Mouse (Mus musculus) monocyte, adult 5-6 weeks (primary cell): ENCODE results near the gene Efhc1. TPM values are rescaled to one million over a fixed set of nuclear protein-coding genes. Genes with fewer than 3 reads are reported as not detected.
"Not testable (repeated sequence)": the region's sequence is repeated elsewhere in the genome, so short reads cannot be mapped to it uniquely, and the experiment has no call there.

ENCODE experiments used
- ATAC-seq: fragments of 153-309, 156-312 bp; replicated peaks from 2 replicates; pipeline ENCODE4 v1.8.0; 2017; ENCODE audit warnings: mild to moderate bottlenecking; ENCODE audit not compliant: low TSS enrichment, insufficient number of reproducible peaks, severe bottlenecking, poor library complexity, low FRiP score
- total RNA-seq: library from RNA; stranded (forward); fragments of 200-1000, 200-491, 200-594 nt; gene quantifications from 3 replicates; pipeline ENCODE4 v1.2.3, GENCODE M21; 2017

Efhc1 gene
- total RNA-seq: 0.39 TPM in 1 of 3 replicates, not detected in the others

GRCm38 (mm10) chr1:20951300-20951763, at the start of gene Efhc1:
Efhc1 (plus strand) TSS chr1:20951626.
- peak; percentile 86 for ATAC-seq

GRCm38 (mm10) chr1:20905501-20906127, 45.8 kb upstream of the Efhc1 start:
- ATAC-seq: no peak

GRCm38 (mm10) chr1:20906128-20906515, 45.3 kb upstream of the Efhc1 start:
- ATAC-seq: no peak

- ATAC-seq: no peak
Measured at GRCm38 (mm10) chr1:20908541-20908940, 42.9 kb upstream of the Efhc1 start.

DNA sequence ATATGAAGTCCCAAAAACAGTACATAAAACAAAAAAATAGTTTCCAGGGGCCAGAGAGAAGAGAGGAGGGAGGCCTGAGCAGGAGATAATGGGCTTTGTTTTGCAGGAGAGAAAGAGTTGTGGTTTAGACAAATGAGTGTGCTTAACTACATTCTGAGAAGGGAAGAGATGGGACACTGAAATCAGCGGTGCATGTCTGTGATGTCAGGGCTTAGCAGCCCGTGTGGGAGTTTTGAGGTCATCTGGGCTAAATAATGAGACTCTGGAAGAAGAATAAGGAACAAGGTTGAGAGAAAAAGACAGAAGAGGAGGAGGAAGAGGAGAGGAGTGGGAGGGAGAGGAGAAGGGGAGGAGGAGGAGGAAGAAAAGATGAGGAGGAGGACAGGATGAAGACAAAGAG, 39.3 kb upstream of the Efhc1 start:
- ATAC-seq: no peak

DNA sequence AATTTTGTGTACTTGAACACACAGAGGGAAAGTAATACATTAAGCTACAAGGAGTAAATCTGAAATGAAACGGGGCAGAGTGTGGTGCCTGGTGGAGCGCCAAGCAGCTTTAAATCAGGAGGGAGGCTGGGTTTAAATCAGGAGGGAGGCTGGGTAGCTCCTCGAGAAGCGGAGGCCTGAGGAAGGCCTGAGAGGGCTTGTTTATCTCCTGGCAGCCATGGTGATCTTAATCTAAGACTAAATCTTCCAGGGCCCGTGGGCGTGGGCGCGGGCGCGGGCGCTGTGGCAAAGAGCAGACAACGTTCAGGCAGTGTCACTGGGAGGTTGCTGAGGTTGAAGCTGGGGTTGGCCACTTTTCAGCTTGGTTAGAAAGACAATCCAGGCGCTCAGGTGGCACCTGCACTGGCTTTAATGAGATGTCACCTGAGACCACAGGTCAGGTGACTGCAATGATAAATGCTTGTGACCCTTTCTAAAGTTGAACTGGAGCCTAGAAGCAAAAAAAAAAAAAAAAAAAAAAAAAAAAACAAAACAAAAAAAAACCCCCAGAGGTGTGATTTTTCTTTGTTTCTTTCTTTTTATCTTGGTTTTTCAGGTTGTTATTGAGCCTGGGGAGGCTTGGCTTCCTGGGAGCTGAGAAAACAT, 38.8 kb upstream of the Efhc1 start:
- no peak for ATAC-seq

- no peak for ATAC-seq
Measured at GRCm38 (mm10) chr1:20914769-20915168, 36.7 kb upstream of the Efhc1 start.

- no peak for ATAC-seq
Measured at GRCm38 (mm10) chr1:20915608-20916007, 35.8 kb upstream of the Efhc1 start.

DNA sequence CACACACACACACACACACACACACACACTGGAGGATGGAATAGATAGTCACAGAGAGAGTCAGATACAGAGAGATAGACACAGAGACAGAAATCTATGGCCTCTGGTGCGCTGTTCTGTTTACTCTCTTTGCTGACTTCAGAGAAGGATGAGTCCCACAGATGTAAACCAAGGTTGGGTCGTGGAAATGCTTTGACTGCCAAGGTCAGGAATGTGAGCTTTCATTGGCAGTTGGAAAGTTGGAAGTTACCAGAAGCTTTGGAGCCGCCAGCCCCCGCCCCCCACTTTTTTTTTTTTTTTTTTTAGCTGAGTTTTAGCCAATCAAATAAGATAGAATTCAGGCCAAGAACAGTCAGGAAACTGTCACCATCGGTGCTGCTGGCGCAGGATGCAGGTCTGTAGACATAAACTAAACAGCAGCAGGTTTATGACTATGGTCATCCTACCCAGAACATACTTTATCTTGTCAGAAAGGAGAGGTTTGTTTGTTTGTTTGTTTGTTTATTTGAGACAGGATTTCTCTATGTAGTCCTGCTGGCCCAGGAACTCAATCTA, 33.9 kb upstream of the Efhc1 start:
- no peak for ATAC-seq

- no peak for ATAC-seq
Measured at GRCm38 (mm10) chr1:20919728-20920127, 31.7 kb upstream of the Efhc1 start.

DNA sequence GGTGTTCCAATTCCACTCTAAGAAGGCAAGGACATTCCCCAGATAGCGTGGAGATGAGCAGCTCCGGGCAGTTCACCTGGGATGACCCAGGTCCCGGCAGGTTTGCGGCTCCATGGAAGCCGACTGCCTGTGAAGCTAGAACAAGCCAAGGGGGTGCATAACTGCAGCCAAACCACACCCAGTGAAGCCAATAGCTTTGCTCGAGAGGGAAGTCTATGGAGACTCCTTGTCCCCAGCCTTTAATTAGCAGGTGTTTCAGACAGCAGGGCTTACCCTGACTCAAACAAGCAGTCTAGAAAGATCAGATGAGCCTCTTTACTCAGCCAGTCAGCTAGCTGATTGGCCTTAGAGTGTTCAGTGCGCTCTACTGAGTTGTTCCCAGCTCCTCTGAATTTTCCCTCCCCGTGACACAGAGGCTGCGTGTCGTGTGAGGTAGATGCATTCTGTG, 30.3 kb upstream of the Efhc1 start:
- no peak for ATAC-seq

DNA sequence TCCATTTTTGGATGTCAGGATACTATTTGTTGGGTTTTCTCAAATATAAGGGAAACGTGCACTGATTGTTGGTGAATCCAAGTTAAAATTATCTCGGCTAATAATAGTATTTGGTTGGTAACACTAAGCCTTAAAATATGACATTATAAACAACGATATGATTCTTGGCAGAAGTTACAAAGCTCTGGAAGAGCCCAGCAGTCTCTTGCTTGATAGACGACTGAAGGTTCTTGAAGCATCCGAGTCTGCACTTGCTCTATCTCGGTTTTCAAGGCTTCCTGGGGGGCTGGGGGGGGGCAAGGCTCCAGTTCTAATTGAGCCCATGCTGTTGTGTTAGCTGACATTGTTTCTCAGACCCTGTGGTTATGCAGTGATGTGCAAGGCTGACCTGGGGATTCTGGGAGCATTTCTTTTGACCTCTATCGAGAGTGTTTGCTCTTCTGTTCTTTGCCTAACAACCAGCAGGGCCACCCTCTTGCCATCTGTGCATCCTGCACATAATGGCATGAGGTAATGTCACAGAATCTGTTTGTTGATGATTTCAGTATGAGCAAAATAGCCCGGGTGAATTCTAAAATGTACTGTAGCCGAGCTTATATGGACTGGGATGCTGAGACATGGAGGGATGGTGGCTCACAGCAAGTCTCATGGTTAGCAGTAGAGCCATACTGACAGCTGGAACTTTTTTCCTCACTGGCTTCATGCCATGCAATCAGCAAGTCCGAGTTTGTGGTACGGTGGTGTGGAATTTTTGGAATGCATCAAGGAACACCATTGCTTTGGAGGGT, 28.6 kb upstream of the Efhc1 start:
- ATAC-seq: no peak

DNA sequence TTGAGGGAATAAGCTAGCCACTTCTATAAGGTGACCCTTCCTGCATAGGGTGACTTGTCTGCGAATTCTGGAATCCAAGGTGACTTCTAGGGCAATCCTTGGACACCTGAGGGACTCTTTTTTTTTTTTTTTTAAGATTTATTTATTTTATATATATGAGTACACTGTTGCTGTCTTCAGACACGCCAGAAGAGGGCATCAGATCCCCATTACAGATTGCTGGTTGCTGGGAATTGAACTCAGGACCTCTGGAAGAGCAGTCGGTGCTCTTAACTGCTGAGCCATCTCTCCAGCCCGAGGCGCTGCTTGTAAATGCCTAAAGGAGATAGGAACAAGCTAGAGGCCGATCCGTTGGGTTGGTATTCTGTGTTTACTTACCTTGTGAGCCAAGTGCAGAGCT, 26.1 kb upstream of the Efhc1 start:
- not testable (repeated sequence) for ATAC-seq

GRCm38 (mm10) chr1:20925926-20926325, 25.5 kb upstream of the Efhc1 start:
- ATAC-seq: no peak

GRCm38 (mm10) chr1:20926376-20926775, 25.1 kb upstream of the Efhc1 start:
- ATAC-seq: no peak

GRCm38 (mm10) chr1:20928487-20928886, 22.9 kb upstream of the Efhc1 start:
- ATAC-seq: no peak

DNA sequence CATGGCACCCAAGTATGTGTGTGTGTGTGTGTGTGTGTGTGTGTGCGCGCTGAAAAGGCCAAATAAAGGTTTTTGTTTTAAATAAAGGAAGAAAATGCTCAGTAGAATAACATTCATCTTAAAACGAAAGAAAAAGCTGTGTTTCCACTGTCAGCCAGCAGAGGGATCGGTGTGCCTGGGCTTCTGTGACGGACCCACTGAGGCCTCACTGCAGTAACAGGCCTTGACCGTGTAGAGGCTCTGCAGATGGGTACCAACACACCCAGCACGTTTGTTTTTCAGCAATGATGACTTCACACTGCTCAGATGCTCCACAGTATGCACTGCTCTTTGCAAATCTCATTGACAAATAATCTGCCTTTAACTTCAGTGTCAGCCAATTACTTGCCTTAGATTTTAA, 18.0 kb upstream of the Efhc1 start:
- ATAC-seq: peak; percentile 81; the same call in 1 of the 2 replicates

DNA sequence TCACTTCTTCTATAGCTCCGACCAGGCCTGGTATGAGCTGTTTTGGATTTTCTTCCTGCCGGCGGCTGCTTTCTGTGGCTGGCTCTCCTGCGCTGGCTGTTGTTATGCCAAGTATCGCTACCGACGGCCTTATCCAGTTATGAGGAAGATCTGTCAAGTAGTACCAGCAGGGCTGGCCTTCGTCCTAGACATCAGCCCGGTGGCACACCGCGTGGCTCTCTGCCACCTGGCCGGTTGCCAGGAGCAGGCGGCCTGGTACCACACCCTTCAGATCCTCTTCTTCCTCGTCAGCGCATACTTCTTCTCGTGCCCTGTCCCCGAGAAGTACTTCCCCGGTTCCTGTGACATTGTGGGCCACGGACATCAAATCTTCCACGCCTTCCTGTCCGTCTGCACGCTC, 16.3 kb upstream of the Efhc1 start:
- no peak for ATAC-seq

GRCm38 (mm10) chr1:20939046-20939445, 12.4 kb upstream of the Efhc1 start:
- ATAC-seq: peak; percentile 77
